Mouse (Mus musculus) right cerebral cortex, postnatal 10 days (tissue): ENCODE results near the gene Dus2.
A peak's percentile ranks its signal among the peaks of the same experiment; 100 is the strongest.
"Not testable (repeated sequence)": the region's sequence is repeated elsewhere in the genome, so short reads cannot be mapped to it uniquely, and the experiment has no call there.

Experiments used
- DNase-seq, 2 experiments: peaks; one replicate each; pipeline ENCODE4 v3.0.0; 2021; ENCODE audit warnings: low spot score in 2 of 2

The Dus2 gene

DNA sequence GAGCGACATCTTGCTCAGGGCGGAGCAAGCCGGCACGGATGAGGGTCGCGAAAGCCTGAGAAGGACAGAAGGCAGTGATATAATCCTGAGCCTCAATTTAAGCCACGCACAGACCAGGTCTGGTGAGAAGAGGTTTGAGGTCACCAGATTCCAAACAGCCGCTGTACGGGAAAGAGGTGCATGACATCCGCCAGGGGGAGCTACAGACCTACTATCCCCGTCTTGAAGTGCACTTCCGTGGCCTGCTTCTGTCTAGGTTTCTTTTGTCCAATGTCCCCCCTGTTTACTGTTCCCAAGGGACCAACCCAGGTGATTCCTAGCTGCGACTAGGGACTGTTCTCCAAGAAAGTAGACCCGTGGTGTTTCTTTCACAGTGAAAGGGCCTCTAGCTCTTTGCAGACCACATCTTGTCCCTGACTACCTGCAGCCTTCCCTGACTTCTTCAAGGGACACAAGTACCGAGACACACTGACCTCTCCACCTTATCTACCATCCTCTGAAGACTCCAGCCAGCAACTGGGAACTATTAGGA is at the start of gene Dus2:
Gene Dus2, plus strand, starts transcription at position 482 of the 532 bp plus-strand sequence.
- DNase-seq: peak; percentile 55 to 83

DNA sequence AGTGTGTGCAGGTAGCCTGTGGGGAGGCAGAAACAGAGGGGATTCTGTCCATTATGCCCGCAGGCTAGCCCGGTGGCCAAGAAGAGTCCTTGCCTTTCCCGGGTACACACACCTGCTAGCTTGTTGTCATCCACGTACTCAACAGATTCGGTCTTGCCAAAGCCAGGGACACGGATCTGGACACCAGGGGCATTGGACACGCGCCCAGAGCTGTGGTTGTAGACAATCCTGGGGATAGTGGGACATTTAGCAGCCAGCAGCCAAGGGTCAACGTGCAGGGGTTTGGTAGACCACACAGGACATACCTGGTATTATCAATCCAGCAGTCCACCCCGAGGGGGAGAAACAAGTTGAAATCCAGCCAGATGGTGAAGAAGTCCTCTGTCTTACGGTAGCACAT is 49.1 kb upstream of the Dus2 start:
- DNase-seq: peak in 1 of 2 experiments; percentile 28

- DNase-seq: no peak
Measured at GRCm38 (mm10) chr8:105942542-105942941, 48.6 kb upstream of the Dus2 start.

DNA sequence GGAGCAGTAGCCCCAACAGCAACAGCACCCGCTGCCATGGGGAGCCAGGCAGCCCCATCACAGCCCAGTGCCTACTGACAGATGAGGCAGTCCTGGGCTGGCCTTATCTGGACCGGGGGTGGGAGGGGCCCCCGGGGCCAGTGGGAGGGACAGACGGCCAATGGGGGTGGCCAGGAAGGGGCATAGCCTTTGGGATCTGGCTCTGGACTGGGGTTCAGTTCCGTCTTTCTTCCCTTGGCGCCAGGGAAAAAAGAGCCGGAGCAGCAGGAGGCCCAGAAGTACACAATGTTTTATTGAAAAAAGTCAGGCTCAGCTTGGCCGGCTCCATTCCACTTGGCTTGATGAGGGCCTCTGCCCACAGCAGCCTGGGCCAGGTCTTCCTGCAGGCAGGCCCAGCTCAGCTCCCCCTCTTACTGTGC is 47.8 kb upstream of the Dus2 start, which contains the start of gene Lcat:
Gene Lcat, minus strand, starts transcription at position 62 of the 419 bp plus-strand sequence.
- peak; percentile 74 to 78 for DNase-seq

DNA sequence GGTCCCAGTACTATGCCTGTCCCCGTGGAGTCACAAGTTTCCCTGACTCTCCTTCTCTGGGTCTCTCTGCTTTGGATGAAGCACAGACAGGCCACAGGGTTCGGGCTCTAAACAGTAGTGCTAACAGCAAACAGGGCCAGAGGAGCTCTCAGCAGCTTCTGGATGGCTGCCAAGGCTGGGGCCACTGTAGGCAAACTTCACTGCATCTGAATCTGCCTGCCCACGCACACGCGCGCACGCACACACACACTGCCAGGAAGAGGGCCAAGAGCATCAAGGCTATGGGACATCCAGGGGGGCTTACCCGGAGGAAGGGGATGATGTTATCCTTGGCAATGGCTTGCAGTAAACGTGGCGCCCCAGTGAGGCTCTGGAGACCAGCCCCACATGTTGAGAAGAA is 41.8 kb upstream of the Dus2 start:
- peak; percentile 84 to 86 for DNase-seq

DNA sequence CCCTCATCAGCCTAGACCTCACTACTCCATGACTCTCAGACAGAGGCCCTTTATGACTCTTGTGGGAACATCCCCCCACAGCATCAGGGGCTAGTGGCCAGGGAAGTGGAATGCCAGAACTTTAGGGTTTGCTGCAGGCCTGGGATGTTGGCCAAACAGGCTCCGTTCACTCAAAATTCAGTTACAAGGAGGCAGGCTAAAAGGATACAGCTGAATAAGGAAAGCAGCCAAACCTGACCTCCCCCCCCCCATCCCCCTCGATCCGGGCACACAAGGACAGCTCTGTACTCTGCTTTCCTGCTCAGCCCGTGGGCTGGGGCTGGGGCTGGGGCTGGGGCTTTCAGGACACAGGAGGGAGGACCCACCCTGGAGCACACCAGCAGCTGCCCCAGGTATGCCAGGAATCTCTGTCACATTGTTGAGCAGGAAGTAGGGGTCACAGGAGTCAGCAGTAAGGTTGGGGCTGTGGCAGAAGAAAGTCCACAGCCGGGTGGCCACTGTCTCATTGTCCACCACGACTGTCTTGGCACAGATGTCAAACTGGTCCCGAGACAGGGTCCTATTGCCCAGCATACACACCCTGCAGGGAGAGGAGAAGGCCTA is 40.0 kb upstream of the Dus2 start:
- DNase-seq: peak; percentile 84 to 86

- no peak for DNase-seq
Measured at GRCm38 (mm10) chr8:105956556-105956955, 34.6 kb upstream of the Dus2 start.

DNA sequence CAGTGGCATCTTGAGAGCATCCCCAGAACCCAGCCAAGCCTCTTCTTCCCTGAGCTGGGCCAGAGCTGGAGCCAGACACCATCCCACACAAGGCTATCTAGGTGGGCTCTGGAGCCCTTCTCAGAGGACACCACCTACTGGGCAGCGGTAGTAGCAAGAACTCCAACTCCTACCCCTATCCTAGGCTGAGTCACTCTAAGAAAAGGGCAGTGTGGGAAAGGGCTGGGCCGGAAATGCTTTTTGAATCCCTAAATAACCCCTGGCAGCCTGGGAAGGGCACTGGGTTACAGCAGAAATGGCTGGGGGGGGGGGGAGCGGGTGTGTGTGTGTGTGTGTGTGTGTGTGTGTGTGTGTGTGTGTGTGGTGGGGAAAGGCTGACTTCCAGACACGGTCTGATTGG is 33.3 kb upstream of the Dus2 start:
- peak in 1 of 2 experiments; percentile 16 for DNase-seq

- peak in 1 of 2 experiments; percentile 43 for DNase-seq
Measured at GRCm38 (mm10) chr8:105959350-105959749, 31.8 kb upstream of the Dus2 start.

GRCm38 (mm10) chr8:105961101-105961500 is 30.0 kb upstream of the Dus2 start:
- DNase-seq: peak in 1 of 2 experiments; percentile 13

- no peak for DNase-seq
Measured at GRCm38 (mm10) chr8:105961536-105961935, 29.6 kb upstream of the Dus2 start.

DNA sequence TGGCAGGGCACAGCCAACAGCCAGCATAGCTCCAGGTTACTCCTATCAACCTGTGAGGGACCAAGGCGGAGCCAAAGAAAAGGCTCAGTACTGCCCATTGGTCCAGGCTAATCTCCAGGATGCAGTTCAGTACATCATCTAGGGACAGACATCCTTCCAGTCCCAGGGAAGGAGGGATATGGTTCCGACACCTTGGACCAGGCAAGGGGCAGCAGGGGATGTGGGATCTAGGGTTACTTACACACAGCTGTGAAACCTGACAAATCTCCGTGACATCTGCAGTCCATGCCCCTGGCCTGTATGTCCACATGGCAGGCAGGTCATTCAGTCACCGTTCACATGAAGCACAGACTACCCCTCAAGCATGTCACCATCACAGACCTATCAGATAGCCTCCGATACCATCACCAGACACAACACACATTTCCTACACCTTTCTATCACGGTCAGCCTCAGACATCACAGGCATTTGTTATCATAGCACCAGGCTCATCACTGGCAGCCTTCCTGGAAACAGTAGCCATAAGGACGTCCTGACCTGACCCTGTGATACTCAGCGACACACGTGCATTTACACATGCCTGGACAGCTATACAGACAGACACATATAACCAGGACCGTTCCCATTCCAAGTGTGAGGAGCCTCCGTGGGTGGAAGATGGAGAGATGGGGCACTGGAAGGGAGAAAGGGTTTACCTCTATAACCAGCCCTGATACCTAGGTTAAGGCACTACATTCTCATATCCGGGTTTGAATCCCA is 26.5 kb upstream of the Dus2 start:
- DNase-seq: no peak

DNA sequence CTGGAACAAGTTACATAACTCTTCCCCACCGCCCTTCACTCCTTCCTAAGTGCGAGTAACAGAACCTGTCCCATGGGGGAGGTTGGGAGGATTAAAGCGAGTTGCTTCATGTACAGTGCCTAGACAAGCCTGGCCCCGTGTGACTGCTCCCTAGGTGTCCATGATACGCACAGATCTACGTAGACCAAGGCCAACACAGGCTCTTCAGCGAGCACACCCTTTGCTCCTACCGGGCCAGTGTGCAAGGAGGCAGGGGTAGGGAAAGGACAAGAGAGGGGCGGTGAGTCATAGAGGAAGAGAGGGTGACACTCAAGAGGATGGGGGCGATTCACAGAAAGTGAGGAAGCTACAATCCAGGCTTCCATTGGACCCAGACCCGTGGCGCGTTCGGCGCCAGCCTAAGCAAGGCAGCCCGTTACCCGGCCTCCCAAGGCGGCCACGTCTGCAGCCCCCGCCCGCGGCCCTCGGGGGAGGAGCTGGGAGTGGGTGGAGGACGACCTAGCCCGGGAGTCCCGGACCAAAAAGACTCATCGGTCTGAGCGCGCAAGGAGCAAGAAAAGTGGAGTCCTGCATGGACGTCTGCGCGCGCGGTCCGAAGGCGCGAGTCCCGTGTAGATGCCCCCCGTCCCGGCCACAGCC is 25.8 kb upstream of the Dus2 start:
- peak in 1 of 2 experiments; percentile 45 for DNase-seq

GRCm38 (mm10) chr8:105965905-105966341 is 25.2 kb upstream of the Dus2 start, which contains the start of gene Slc12a4:
TSS of gene Slc12a4 (minus strand) at chr8:105966097.
- DNase-seq: peak; percentile 59 to 77

DNA sequence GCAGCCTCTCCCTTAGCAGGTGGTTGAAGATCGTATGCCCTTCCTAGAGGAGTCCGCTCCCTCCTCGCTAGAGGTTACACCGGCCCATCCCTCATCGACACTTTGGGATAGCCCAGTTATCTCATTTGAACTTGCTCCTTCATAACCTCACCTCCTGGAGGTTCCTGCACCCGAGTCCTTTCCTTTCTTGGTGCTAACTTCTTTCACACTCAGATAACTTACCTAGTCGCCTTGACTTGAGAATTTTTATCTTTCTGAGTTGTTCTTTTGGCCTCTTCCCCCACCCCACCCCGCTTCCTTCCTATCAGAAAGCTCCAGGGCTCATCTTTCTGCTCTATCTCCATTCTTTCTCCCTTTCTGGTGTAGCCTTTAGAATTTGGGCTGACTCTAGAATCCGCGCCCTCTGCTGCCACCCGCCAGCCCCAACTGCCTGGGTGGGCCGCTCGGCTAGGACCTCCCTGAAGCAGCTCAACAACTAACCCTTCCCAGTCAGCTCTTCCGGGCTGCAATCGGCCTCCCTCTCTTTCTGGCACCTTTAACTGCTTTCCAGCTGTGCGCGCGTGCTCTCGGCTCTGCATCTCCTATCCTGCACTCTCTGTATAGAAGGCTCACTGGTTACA is 24.3 kb upstream of the Dus2 start:
- no peak for DNase-seq

DNA sequence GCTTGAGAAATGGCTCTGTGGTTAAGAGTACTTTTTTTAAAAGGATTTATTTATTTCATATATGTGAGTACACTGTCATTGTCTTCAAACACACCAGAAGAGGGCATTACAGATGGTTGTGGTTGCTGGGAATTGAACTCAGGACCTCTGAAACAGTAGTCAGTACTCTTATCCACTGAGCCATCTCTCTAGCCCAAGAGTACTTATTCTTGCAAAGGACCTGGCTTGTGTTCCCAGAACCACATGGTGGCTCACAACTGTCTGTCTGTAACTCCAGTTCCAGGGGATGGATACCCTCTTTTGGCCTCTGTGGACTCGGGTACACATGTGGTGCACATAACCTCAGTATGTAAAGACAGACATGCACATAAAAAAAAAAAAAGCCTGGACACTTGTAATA is 21.8 kb upstream of the Dus2 start:
- no peak for DNase-seq

DNA sequence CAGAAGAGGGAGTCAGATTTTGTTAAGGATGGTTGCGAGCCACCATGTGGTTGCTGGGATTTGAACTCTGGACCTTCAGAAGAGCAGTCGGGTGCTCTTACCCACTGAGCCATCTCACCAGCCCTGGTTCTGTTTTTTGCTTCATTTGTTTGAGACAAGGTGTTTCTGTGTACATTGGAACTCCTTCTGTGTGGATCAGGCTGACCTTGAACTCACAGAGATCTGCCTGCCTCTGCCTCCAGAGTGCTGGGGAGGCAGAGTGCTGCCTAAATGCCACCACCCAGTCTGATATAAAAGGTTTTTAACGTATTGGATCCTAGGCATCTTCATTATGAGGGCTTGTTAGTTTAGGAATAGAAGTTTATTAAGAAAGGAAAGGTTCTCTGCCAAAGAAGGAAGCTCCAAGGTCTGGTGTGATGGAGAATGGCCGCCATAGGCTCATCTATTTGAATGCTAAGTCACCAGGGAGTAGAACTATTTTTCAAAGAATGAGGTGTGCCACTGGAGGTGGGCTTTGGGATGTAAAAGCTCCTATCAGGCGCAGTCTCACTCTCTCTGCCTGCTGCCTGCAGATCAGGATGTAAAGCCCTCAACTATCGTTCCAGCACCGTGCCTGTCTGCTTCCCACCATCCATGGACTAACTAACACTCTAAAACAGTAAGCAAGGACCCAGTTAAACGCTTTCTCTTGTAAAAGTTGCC is 20.0 kb upstream of the Dus2 start:
- DNase-seq: no peak

DNA sequence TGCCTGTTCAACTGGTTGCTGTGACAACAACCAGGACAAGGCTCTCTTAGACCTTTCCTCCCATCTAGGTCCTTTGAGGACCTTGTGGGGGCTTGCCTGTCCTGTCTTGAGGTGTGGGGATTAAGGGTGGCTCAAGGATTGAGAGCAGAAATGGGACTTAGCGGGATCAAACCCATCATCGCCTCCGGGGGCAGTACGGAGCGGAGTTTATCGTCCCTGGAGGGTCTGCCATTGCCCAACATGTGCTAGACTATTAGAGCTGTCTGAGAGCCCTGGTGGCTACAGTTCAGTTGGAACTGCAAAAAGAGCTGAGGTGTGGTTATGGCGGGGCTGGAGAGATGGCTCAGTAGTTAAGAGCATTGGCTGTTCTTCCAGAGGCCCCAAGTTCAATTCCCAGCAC is 15.8 kb upstream of the Dus2 start:
- DNase-seq: no peak

DNA sequence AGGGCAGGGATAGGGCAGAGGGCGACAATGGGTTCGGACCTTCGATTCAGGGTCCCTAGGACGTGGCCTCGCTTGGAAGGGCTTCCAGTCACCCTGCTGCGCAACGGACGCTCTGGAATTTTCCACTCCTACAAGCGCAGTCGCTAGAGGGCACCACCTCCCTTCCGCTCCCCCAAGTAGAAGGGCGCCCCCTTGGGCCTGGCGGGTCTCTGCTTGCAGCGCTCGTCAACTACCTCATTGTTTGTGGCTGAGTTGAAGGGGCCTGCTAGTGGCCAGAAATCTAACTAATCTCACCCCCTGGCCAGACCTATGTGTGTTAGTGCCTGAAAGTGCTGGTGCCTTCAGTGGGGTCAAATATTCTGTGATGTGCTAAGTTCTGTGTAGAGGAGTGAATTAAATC is 11.8 kb upstream of the Dus2 start, which contains the start of gene Dpep3:
Gene Dpep3, minus strand, starts transcription at position 105 of the 400 bp plus-strand sequence.
- DNase-seq: no peak

DNA sequence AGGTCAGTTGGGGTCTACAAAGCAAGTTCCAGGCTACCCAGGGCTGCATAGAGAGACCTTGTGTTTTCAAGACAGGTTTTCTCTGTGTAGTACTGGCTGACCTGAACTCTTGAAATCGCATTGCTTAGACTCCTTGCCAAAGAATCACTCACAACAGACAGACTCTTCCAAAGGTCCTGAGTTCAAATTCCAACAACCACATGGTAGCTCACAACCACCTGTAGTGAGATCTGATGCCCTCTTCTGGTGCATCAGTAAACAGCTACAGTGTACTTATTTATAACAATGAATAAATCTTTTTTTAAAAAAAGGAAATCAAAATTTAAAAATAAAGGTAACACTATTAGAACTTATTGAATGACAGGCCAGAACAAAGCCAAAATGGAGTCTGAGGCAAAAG is 10.0 kb upstream of the Dus2 start:
- no peak for DNase-seq

- not testable (repeated sequence) for DNase-seq
Measured at GRCm38 (mm10) chr8:105983406-105983805, 7.7 kb upstream of the Dus2 start.
